Mouse (Mus musculus): Measurements from ENCODE around the gene Spopl.

- TF ChIP-seq POLR2A (IDR thresholded peaks at IDR 0.05; ENCODE audit: low read depth, low read length) = no peak
- TF ChIP-seq CTCF (IDR thresholded peaks at IDR 0.05; ENCODE audit: extremely low read depth, insufficient read length, insufficient replicate concordance, low read depth, low read length) = no peak
Measured at GRCm38 (mm10) chr2:23562898-23563297, 9.0 kb downstream of the Spopl start.
